Mouse (Mus musculus): Measurements from ENCODE around the gene D5Ertd579e.
A peak's percentile ranks its signal among the peaks of the same experiment; 100 is the strongest.

Gene D5Ertd579e

DNA sequence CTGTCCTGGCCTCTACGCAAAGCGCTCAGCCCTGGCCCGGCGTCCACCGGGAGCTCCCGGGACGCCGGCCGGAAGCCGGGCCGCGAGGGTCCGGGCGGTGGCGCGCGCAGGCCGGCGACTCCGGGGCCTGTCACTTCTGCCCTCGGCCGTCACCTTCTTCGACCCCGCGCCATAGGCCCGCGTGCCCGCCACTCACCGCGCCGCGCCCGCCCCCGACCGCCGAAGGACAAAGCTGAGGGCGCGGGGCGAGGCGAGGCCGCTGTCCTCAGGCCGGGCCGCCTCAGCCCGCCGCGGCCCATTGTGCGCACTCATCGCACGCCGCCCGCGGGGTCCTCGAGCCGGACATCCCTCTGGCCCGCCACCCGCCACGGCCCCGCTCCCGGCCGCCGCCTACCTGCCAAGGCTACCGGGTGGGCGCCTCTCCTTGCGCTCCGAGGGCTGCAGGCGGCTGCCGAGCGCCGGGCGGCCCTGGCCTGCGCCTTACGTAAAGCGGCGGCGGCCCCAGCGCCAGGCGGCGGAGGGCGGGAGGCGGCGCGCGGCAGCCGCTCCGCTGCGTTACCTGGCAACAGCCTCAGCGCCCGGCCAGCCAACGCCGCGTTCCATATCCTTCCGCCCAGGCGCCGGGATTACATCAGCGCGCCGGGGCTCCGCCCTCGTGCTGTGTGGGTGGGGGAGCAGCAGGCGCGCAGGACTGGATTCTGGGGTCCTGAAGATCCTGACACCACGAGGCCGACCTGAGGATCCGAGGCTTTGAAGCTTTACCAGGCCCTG lies at the start of gene D5Ertd579e:
Gene D5Ertd579e (minus strand): TSS at position 564 of the 771 bp plus-strand sequence.
- no peaks in the 10 kb centered on the region for H3K9me3 ChIP-seq (ENCODE audit: low read length)
- H3K27me3 ChIP-seq (ENCODE audit: insufficient read depth, low read length) = peaks cover 26% of the 10 kb centered on the region
- peaks cover 22% of the 10 kb centered on the region for H3K4me1 ChIP-seq (replicated peaks; ENCODE audit: low read depth, low read length)
- TF ChIP-seq NANOG (IDR thresholded peaks at IDR 0.05; ENCODE audit: borderline replicate concordance, low read length) (no peak), CTCF (conservative IDR thresholded peaks at IDR 0.05; ENCODE audit: low read length) (no peak), POU5F1 (IDR thresholded peaks at IDR 0.05; ENCODE audit: borderline replicate concordance, low read length) (no peak)
- 0 out of 2 replicates have a peak, but pooled peaks cover 4% of the 10 kb centered on the region for H3K36me3 ChIP-seq (ENCODE audit: insufficient read depth, low read length)
- peak within 1 kb of the TSS; percentile 85 for H3K4me3 ChIP-seq (replicated peaks; ENCODE audit: low read length)

- H3K27me3 ChIP-seq (ENCODE audit: insufficient read depth, low read length) = peaks cover 4% of the 10 kb centered on the region; the same call in 1 of the 2 replicates
- H3K4me1 ChIP-seq (replicated peaks; ENCODE audit: low read depth, low read length) = peaks cover 35% of the 10 kb centered on the region
- peaks cover 21% of the 10 kb centered on the region for H3K36me3 ChIP-seq (ENCODE audit: insufficient read depth, low read length)
- no peak for TF ChIP-seq NANOG (IDR thresholded peaks at IDR 0.05; ENCODE audit: borderline replicate concordance, low read length)
- peak; percentile 90 for TF ChIP-seq CTCF (conservative IDR thresholded peaks at IDR 0.05; ENCODE audit: low read length)
- no peaks in the 10 kb centered on the region for H3K9me3 ChIP-seq (ENCODE audit: low read length)
- no peak overlapping the region for H3K4me3 ChIP-seq (replicated peaks; ENCODE audit: low read length)
Observed at GRCm38 (mm10) chr5:36742126-36742848, 46.5 kb upstream of the D5Ertd579e start.

GRCm38 (mm10) chr5:36739829-36740228 lies 44.0 kb upstream of the D5Ertd579e start:
- no peak overlapping the region for H3K4me3 ChIP-seq (replicated peaks; ENCODE audit: low read length)
- no peak for TF ChIP-seq POU5F1 (IDR thresholded peaks at IDR 0.05; ENCODE audit: borderline replicate concordance, low read length)
- no peak for TF ChIP-seq NANOG (IDR thresholded peaks at IDR 0.05; ENCODE audit: borderline replicate concordance, low read length)
- TF ChIP-seq CTCF (conservative IDR thresholded peaks at IDR 0.05; ENCODE audit: low read length) = no peak; the same call in 1 of the 2 replicates
- peaks cover 7% of the 10 kb centered on the region; the same call in 1 of the 2 replicates for H3K27me3 ChIP-seq (ENCODE audit: insufficient read depth, low read length)
- H3K36me3 ChIP-seq (ENCODE audit: insufficient read depth, low read length) = no peaks in the 10 kb centered on the region
- no peaks in the 10 kb centered on the region for H3K9me3 ChIP-seq (ENCODE audit: low read length)
- peaks cover 35% of the 10 kb centered on the region for H3K4me1 ChIP-seq (replicated peaks; ENCODE audit: low read depth, low read length)

DNA sequence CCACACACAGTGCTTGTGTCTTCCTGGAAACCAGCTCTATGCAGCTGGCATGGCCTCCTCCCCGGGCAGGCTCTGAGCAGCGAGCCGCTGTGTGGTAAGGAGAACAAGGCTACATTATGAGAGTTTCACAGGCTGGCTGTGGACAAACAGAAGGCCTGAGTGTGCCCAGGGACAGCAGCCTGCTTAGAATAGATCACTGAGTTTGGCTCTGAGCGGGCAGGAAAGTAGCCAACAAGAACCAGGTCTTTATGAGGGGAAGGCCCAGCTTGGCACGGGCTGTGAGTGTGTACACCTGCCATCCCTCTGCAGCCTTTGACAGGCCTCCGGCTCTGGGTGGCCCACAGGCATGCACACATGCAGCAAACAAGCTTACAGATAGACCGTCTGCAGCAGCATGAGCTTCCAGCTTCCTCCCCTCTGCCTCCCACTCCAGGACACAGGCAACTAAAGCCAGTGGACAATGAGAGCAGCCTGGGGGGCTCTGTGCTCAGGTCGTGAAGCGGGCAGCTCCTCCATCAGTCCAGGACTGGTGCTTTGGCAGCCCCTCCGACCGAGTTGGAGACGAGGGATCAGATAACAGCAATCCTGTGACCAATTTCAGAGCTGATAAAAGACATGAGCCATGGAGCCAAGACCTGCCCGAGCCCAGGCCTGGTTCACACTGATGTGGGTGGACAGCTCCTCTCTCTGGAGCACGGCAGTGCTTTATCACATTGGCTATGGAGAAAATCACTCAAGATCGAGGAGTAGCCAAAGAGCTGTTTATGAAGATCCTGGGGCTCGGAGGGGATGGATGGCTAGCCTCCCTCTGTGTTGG lies 43.2 kb upstream of the D5Ertd579e start:
- Histone ChIP-seq H3K36me3 (ENCODE audit: insufficient read depth, low read length) (no peaks in the 10 kb centered on the region), H3K27me3 (ENCODE audit: insufficient read depth, low read length) (peaks cover 7% of the 10 kb centered on the region; the same call in 1 of the 2 replicates), H3K9me3 (ENCODE audit: low read length) (no peaks in the 10 kb centered on the region), H3K4me1 (replicated peaks; ENCODE audit: low read depth, low read length) (peaks cover 35% of the 10 kb centered on the region), H3K4me3 (replicated peaks; ENCODE audit: low read length) (no peak overlapping the region)
- no peak for TF ChIP-seq POU5F1 (IDR thresholded peaks at IDR 0.05; ENCODE audit: borderline replicate concordance, low read length)
- no peak for TF ChIP-seq CTCF (conservative IDR thresholded peaks at IDR 0.05; ENCODE audit: low read length)
- no peak for TF ChIP-seq NANOG (IDR thresholded peaks at IDR 0.05; ENCODE audit: borderline replicate concordance, low read length)

- peaks cover 35% of the 10 kb centered on the region for H3K4me1 ChIP-seq (replicated peaks; ENCODE audit: low read depth, low read length)
- H3K27me3 ChIP-seq (ENCODE audit: insufficient read depth, low read length) = peaks cover 10% of the 10 kb centered on the region; the same call in 1 of the 2 replicates
- H3K4me3 ChIP-seq (replicated peaks; ENCODE audit: low read length) = no peak overlapping the region
- H3K36me3 ChIP-seq (ENCODE audit: insufficient read depth, low read length) = no peaks in the 10 kb centered on the region
- TF ChIP-seq CTCF (conservative IDR thresholded peaks at IDR 0.05; ENCODE audit: low read length) (no peak), NANOG (IDR thresholded peaks at IDR 0.05; ENCODE audit: borderline replicate concordance, low read length) (no peak), POU5F1 (IDR thresholded peaks at IDR 0.05; ENCODE audit: borderline replicate concordance, low read length) (no peak)
- no peaks in the 10 kb centered on the region for H3K9me3 ChIP-seq (ENCODE audit: low read length)
Observed at GRCm38 (mm10) chr5:36737765-36738164, 41.9 kb upstream of the D5Ertd579e start.

GRCm38 (mm10) chr5:36736009-36736408 lies 40.2 kb upstream of the D5Ertd579e start:
- Histone ChIP-seq H3K4me3 (replicated peaks; ENCODE audit: low read length) (no peak overlapping the region), H3K9me3 (ENCODE audit: low read length) (no peaks in the 10 kb centered on the region), H3K36me3 (ENCODE audit: insufficient read depth, low read length) (no peaks in the 10 kb centered on the region), H3K27me3 (ENCODE audit: insufficient read depth, low read length) (peaks cover 9% of the 10 kb centered on the region), H3K4me1 (replicated peaks; ENCODE audit: low read depth, low read length) (peaks cover 33% of the 10 kb centered on the region)
- TF ChIP-seq NANOG (IDR thresholded peaks at IDR 0.05; ENCODE audit: borderline replicate concordance, low read length) = no peak
- no peak for TF ChIP-seq CTCF (conservative IDR thresholded peaks at IDR 0.05; ENCODE audit: low read length)
- TF ChIP-seq POU5F1 (IDR thresholded peaks at IDR 0.05; ENCODE audit: borderline replicate concordance, low read length) = no peak

GRCm38 (mm10) chr5:36735106-36735505 lies 39.3 kb upstream of the D5Ertd579e start:
- TF ChIP-seq CTCF (conservative IDR thresholded peaks at IDR 0.05; ENCODE audit: low read length) (no peak), POU5F1 (IDR thresholded peaks at IDR 0.05; ENCODE audit: borderline replicate concordance, low read length) (no peak), NANOG (IDR thresholded peaks at IDR 0.05; ENCODE audit: borderline replicate concordance, low read length) (no peak)
- H3K4me1 ChIP-seq (replicated peaks; ENCODE audit: low read depth, low read length) = peaks cover 36% of the 10 kb centered on the region
- H3K4me3 ChIP-seq (replicated peaks; ENCODE audit: low read length) = no peak overlapping the region
- no peaks in the 10 kb centered on the region for H3K36me3 ChIP-seq (ENCODE audit: insufficient read depth, low read length)
- H3K9me3 ChIP-seq (ENCODE audit: low read length) = no peaks in the 10 kb centered on the region
- H3K27me3 ChIP-seq (ENCODE audit: insufficient read depth, low read length) = peaks cover 11% of the 10 kb centered on the region

DNA sequence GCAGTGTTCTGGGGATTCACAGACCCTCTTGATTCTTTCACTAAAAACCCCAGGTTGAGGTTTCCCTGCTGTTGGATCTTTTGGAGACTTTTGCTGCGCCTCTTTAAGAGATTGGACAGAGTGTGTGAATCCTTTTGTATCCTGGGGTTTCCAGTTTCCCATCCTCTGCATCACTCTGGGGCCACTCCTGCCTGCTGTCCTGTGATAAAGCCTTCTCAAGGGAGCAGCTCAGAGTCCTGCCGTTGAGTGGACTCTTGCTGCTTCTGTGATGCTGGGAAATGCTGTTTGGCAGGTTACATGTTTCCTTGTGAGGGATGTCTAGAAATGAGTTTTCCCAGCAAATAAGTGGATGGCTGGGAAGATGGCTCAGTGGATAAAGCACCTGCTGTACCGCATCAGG lies 37.6 kb upstream of the D5Ertd579e start:
- peaks cover 17% of the 10 kb centered on the region for H3K27me3 ChIP-seq (ENCODE audit: insufficient read depth, low read length)

More for the DNA sequence above, 37.6 kb upstream of the D5Ertd579e start:
- Histone ChIP-seq H3K36me3 (ENCODE audit: insufficient read depth, low read length) (no peaks in the 10 kb centered on the region), H3K4me3 (replicated peaks; ENCODE audit: low read length) (no peak overlapping the region), H3K4me1 (replicated peaks; ENCODE audit: low read depth, low read length) (peaks cover 28% of the 10 kb centered on the region), H3K9me3 (ENCODE audit: low read length) (no peaks in the 10 kb centered on the region)
- TF ChIP-seq POU5F1 (IDR thresholded peaks at IDR 0.05; ENCODE audit: borderline replicate concordance, low read length) (no peak), NANOG (IDR thresholded peaks at IDR 0.05; ENCODE audit: borderline replicate concordance, low read length) (no peak), CTCF (conservative IDR thresholded peaks at IDR 0.05; ENCODE audit: low read length) (no peak)

Data from E14TG2a.4 (cell line).